Mouse (Mus musculus) ES-E14 (cell line): ENCODE data around the gene Fkbp10.

Experiments
- CHD2 ChIP-seq: IDR thresholded peaks from 2 replicates; pipeline ENCODE4 v1.6.1; 2014; ENCODE audit warnings: mild to moderate bottlenecking, low read depth, low read length, inconsistent platforms
- HCFC1 ChIP-seq: IDR thresholded peaks from 2 replicates; pipeline ENCODE4 v1.6.1; 2012; ENCODE audit warnings: low read length, inconsistent platforms, borderline replicate concordance; ENCODE audit not compliant: insufficient read depth
- MAFK ChIP-seq: IDR thresholded peaks from 2 replicates; pipeline ENCODE4 v1.6.1; 2014; ENCODE audit warnings: mild to moderate bottlenecking, low read depth, low read length, inconsistent platforms; ENCODE audit not compliant: insufficient read depth
- ZNF384 ChIP-seq: IDR thresholded peaks from 2 replicates; pipeline ENCODE4 v1.6.1; 2012; ENCODE audit warnings: low read depth, low read length, inconsistent platforms

- no peak for TF ChIP-seq MAFK
- TF ChIP-seq ZNF384, result no peak
- no peak for TF ChIP-seq HCFC1
- no peak for TF ChIP-seq CHD2
Measured at GRCm38 (mm10) chr11:100387111-100387510, 28.4 kb upstream of the Fkbp10 start.
